In genomic region chr6:17280939-17281756, GRCm38 (mm10) we compare ENCODE assay signal across 8 mouse cellular contexts. TPM values are rescaled to one million over a fixed set of nuclear protein-coding genes. Genes with fewer than 3 reads are reported as not detected.
DNase-seq lines count a peak whose midpoint lies in the region; ATAC-seq and TF ChIP-seq lines count a peak whose summit lies in the region.

TSS of gene Cav2 (plus strand) at chr6:17281185.

- peak within 1 kb of the TSS; percentile 97 for H3K4me2 ChIP-seq in neural tube, embryonic 14.5 days (ENCODE audit: low read depth, low read length)

- no peak for TF ChIP-seq POLR2A in cerebellum, adult 2 months (IDR thresholded peaks at IDR 0.05; ENCODE audit: borderline replicate concordance, insufficient read depth, low read length)
- peak; percentile 90 for TF ChIP-seq POLR2A in lung, adult 2 months (IDR thresholded peaks at IDR 0.05; ENCODE audit: borderline replicate concordance, extremely low read depth, low read depth, low read length)

- H3K4me3 ChIP-seq in ES-E14 (ENCODE audit: insufficient read depth in 1 of 2, low read depth in 1 of 2, low read length in 2 of 2, poor library complexity in 1 of 2, severe bottlenecking in 1 of 2), result peak within 1 kb of the TSS; percentile 21 to 43
- peak within 1 kb of the TSS; percentile 70 for H3K4me3 ChIP-seq in cerebellum, adult 2 months (replicated peaks; ENCODE audit: insufficient read depth, low read depth, low read length)
- peak within 1 kb of the TSS; percentile 75 for H3K4me3 ChIP-seq in layer of hippocampus, adult 2 months
- H3K4me3 ChIP-seq in lung, adult 2 months (replicated peaks; ENCODE audit: extremely low read depth, low read depth, low read length), result peak within 1 kb of the TSS; percentile 87
- H3K4me3 ChIP-seq in neural tube, embryonic 14.5 days (ENCODE audit: low read depth, low read length), result peak within 1 kb of the TSS; percentile 57

- intact Hi-C loops in heart, postnatal 36 days (cut with DNase I), result loop anchor here (1.0 to 2.0 kb wide), 5 partner anchors 26 to 111 kb away; no protein-coding TSS in a partner anchor

- 3% methylated on average over 38 of the region's 40 CpGs for WGBS in cerebellum, adult 2 months
- under 1% methylated on average over 40 of the region's 40 CpGs for WGBS in lung, adult 2 months
- under 1% methylated on average over 40 of the region's 40 CpGs for WGBS in neural tube, embryonic 14.5 days

- ATAC-seq in neural tube, embryonic 14.5 days (ENCODE audit: low read depth), result peak; percentile 94

- DNase-seq in ES-E14 (ENCODE audit: low read depth, low spot score), result peak; percentile 33
- DNase-seq in cerebellum, adult 2 months, result peak; percentile 84 to 88
- DNase-seq in forelimb bud, embryonic 11.5 days (ENCODE audit: low read depth, low spot score), result peak; percentile 18
- DNase-seq in heart, postnatal 36 days, result peak; percentile 84 to 87
- peak; percentile 37 to 47 for DNase-seq in layer of hippocampus, adult 2 months (ENCODE audit: low spot score in 2 of 2)
- DNase-seq in lung, adult 2 months, result peak; percentile 93
- peak; percentile 28 to 30 for DNase-seq in thymus, adult 18-20 months

- H3K9me3 ChIP-seq in ES-E14 (ENCODE audit: control insufficient read depth, insufficient read depth, low read depth, low read length), result no peaks in the 10 kb centered on the region
- H3K9me3 ChIP-seq in neural tube, embryonic 14.5 days (ENCODE audit: control insufficient read depth, low read length), result no peaks in the 10 kb centered on the region

- no peaks in the 10 kb centered on the region for H3K36me3 ChIP-seq in ES-E14 (ENCODE audit: control insufficient read depth, insufficient read depth, low read length, poor library complexity, severe bottlenecking)
- no peaks in the 10 kb centered on the region for H3K36me3 ChIP-seq in neural tube, embryonic 14.5 days (ENCODE audit: control insufficient read depth, insufficient read depth, low read length)

- no peak for TF ChIP-seq CTCF in cerebellum, adult 2 months (IDR thresholded peaks at IDR 0.05; ENCODE audit: borderline replicate concordance, insufficient read depth, low read depth, low read length)
- TF ChIP-seq CTCF in layer of hippocampus, adult 2 months (conservative IDR thresholded peaks at IDR 0.05), result no peak
- TF ChIP-seq CTCF in lung, adult 2 months (IDR thresholded peaks at IDR 0.05; ENCODE audit: insufficient read depth, low read length), result no peak

- H3K27ac ChIP-seq in ES-E14 (ENCODE audit: insufficient read depth, low read depth, low read length, poor library complexity, severe bottlenecking), result no peak within 1 kb of the TSS
- H3K27ac ChIP-seq in cerebellum, adult 2 months (ENCODE audit: insufficient read depth, low read length), result peak within 1 kb of the TSS; percentile 39; the same call in 1 of the 2 replicates
- H3K27ac ChIP-seq in layer of hippocampus, adult 2 months, result peak within 1 kb of the TSS; percentile 86
- no peak within 1 kb of the TSS for H3K27ac ChIP-seq in neural tube, embryonic 14.5 days (ENCODE audit: low read depth, low read length)

- 0 out of 2 replicates have a peak within 1 kb of the TSS, but pooled peaks have one; percentile 7 for H3K9ac ChIP-seq in ES-E14 (ENCODE audit: insufficient read depth, low read depth, low read length, poor library complexity, severe bottlenecking)
- peak within 1 kb of the TSS; percentile 55 for H3K9ac ChIP-seq in neural tube, embryonic 14.5 days (replicated peaks; ENCODE audit: low read depth, low read length)

- in situ Hi-C loops in ES-E14 (cut with MboI; ENCODE audit: low sequenced_read_pairs in 2 of 2, unreplicated experiment in 2 of 2), result no loop called here

- peaks cover 0 to 2% of the 10 kb centered on the region in 2 experiments; a peak in 1 of 4 replicates for H3K4me1 ChIP-seq in ES-E14 (ENCODE audit: control insufficient read depth in 2 of 2, insufficient read depth in 2 of 2, low read length in 2 of 2, poor library complexity in 1 of 2)
- no peaks in the 10 kb centered on the region for H3K4me1 ChIP-seq in cerebellum, adult 2 months (ENCODE audit: control insufficient read depth, insufficient read depth, low read length)
- H3K4me1 ChIP-seq in lung, adult 2 months (ENCODE audit: control insufficient read depth, insufficient read depth, low read length), result peaks cover 15% of the 10 kb centered on the region
- H3K4me1 ChIP-seq in neural tube, embryonic 14.5 days (ENCODE audit: control insufficient read depth, insufficient read depth, low read length), result peaks cover 6% of the 10 kb centered on the region; the same call in 1 of the 2 replicates

- H3K27me3 ChIP-seq in cerebellum, adult 2 months (ENCODE audit: control insufficient read depth, insufficient read depth, low read length), result no peaks in the 10 kb centered on the region; the same call in 1 of the 2 replicates
- H3K27me3 ChIP-seq in neural tube, embryonic 14.5 days (ENCODE audit: control insufficient read depth, insufficient read depth, low read length), result no peaks in the 10 kb centered on the region

TF ChIP-seq in ES-E14, 5 proteins besides CTCF, POLR2A, EP300 and RAD21:
- TF ChIP-seq ZNF384 (IDR thresholded peaks at IDR 0.05; ENCODE audit: low read depth, low read length) (no peak), HCFC1 (IDR thresholded peaks at IDR 0.05; ENCODE audit: borderline replicate concordance, insufficient read depth, low read length) (no peak), ZC3H11A (IDR thresholded peaks at IDR 0.05; ENCODE audit: borderline replicate concordance, low read depth, low read length) (no peak), CHD2 (IDR thresholded peaks at IDR 0.05; ENCODE audit: low read depth, low read length) (no peak), MAFK (IDR thresholded peaks at IDR 0.05; ENCODE audit: insufficient read depth, low read depth, low read length) (no peak)

RNA-seq across cellular contexts. Expression of gene Cav2, which starts in this region (rescaled TPM):
- 1.6 and 4.5 TPM in 2 replicates for total RNA-seq in ES-E14 (2012; rRNA removed)
- polyA plus RNA-seq in cerebellum, adult 2 months (2012; rRNA removed), result 10.9 and 11.0 TPM in 2 replicates
- 10 to 100 TPM; 50.1 to 56.7 TPM for total RNA-seq in heart, postnatal 36 days (2021)
- 10 to 100 TPM; 21.8 to 22.1 TPM for total RNA-seq in layer of hippocampus, adult 2 months (2021)
- polyA plus RNA-seq in lung, adult 2 months (2012; rRNA removed), result 220 and 261 TPM in 2 replicates
- 16.1 and 19.7 TPM in 2 replicates for polyA plus RNA-seq in neural tube, embryonic 14.5 days (2014; fragmentation: Nextera tagmentation; extraction: Ambion mirVana)

Comparison
In these comparisons a context has a peak if more than half of its experiments do, and no peak if none do; other contexts are left out.
1. RNA of gene Cav2 (polyA plus RNA-seq): 220 to 261 TPM in lung, adult 2 months; 16.1 to 19.7 TPM in neural tube, embryonic 14.5 days and 10.9 to 11.0 TPM in cerebellum, adult 2 months; every median in the first group is over 10 times any median in the second.
2. DNase-seq: peak in every context shown above with its lines; median percentile 93 in lung, adult 2 months; 86 in cerebellum, adult 2 months; 86 in heart, postnatal 36 days; 42 in layer of hippocampus, adult 2 months; 33 in ES-E14; 29 in thymus, adult 18-20 months; 18 in forelimb bud, embryonic 11.5 days.
3. H3K27ac ChIP-seq: peak in cerebellum, adult 2 months (single experiment) and layer of hippocampus, adult 2 months (single experiment); none in ES-E14 (single experiment) and neural tube, embryonic 14.5 days (single experiment).
4. H3K4me3 ChIP-seq: peak in every context shown above with its lines; median percentile 87 in lung, adult 2 months; 75 in layer of hippocampus, adult 2 months; 70 in cerebellum, adult 2 months; 57 in neural tube, embryonic 14.5 days; 32 in ES-E14.